Mouse (Mus musculus): ENCODE measurements around the gene Cmtm8.

Cmtm8 gene

DNA sequence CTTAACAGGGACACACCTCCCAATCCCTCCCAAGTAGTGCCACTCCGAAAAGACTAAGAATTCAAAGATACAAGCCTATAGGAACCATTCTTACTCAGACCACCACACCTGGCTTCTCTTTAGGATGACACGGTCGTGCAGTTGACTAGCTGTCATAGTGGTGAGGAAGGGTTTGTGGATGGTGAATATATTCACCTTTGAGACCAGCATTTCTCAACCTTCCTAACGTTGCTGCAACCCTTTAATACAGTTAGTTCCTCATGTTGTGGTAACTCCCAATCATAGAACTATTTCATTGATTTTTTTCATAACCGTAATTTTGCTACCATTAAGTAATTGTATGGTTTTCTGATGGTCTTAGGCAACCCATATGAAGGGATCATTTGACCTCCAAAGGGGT lies 56.8 kb downstream of the Cmtm8 start:
- DNase-seq (ENCODE audit: low spot score) = no peak

DNA sequence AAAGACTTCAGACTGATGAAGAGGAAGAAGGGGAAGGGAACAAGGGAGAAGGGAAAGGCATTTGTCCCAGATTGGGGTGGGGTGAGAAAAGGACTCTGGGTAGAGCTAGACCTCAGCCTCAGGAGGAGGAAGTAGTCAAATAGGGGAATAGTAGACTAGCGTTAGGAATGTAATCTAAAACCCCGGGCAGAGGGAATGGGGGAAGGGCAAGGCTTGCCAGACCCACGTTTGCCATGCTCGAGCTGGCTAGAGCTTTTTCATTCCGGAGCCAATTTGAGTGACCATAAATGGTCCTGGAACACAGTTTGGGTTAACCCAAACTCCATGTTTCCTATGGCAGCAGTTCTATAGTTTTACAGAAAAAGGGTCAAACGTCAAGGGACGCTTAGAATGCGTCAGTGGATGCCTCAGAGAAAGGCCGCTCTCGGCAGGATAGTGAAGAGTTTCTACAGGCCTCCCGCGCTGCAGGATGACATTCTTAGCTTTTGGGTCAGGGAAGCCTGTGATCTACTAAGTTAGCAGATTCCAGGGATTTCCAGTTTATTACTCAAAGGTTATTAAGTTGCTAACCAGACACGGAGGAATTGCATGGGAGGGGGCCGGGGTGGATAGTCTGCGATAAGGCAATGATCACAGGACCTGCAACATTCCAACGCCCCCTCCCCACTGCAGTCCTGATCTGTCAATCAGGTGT lies 58.4 kb downstream of the Cmtm8 start:
- no peak for DNase-seq (ENCODE audit: low spot score)

GRCm38 (mm10) chr9:114781526-114782212 lies 62.3 kb downstream of the Cmtm8 start, which contains the start of gene Cmtm7:
TSS of gene Cmtm7 (minus strand) at chr9:114781856.
- DNase-seq (ENCODE audit: low spot score) = peak; percentile 45

DNA sequence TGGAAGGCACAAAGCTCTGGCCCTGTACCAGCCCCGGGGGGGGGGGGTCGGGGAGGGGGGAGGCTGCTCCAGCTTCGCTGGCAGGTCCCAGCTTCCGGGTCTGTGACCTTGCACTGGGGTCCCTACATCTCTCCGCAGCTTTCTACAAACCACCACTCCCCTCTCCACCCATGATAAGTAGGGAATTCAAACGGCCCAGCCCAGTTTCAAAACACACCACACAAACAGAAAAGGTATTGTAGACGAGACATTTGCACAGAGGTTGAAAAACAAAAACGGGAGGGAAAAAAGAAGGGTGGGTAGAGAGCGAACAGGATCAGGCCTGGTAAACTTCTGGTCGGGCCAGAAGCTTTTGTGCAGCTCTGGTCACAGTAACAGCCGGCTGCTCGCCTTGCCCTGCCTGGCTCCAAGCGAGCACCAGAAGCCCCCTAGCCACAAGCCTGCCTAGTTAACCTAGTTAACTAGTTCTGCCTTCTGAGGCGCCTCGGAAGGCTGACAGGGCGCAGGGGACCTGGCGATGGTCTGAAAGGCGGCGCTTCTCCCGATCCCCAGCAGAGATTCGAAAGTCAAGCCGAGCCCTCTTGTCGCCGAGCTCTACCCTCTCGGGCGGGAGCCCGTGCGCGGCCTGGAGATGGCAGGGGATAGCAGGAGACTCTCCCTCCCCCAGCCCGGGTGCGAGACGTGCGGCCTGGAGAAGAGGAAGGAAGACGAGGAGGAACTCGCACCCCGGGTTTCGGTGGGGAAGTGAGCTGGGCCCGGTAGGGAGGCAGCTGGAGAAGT lies 63.0 kb downstream of the Cmtm8 start:
- DNase-seq (ENCODE audit: low spot score) = peak; percentile 26

GRCm38 (mm10) chr9:114779984-114780745 lies 63.8 kb downstream of the Cmtm8 start:
- no peak for DNase-seq (ENCODE audit: low spot score)

DNA sequence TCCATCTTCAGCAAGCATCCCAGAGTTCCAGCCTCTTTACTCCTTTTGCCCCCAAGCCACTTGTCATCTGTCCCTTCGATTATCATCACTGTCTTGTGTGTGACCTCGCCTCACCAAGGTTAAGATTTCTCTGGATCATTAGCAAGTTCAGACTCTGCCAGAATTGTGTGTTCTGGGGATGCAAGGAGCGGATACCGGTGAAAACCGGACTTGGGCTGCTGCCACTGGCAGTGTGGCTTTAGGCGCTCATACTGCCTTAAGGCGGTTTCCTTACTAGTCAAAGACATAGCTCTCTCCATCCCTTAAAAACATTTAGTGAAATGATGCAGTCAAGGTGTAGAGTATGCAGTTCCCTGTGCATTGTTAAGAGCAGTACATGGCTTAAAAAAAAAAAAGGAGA lies 65.1 kb downstream of the Cmtm8 start:
- DNase-seq (ENCODE audit: low spot score) = no peak

DNA sequence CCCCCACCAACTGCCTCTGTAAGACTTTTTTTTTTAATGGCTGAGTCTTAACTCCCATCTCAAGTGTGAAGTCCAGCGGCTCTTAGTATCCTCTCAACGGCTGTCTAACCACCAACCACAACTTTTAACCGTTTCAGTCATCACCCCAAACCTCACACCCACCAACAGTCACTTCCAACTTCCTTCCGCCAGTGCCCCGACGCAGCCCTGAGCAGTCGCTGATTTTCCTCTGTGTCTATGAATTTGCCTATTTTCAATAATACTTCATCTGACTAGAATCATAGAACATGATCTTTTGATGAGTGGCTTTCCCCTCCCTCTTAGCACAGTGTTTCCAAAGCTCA lies 65.9 kb downstream of the Cmtm8 start:
- no peak for DNase-seq (ENCODE audit: low spot score)

GRCm38 (mm10) chr9:114777178-114778046 lies 66.5 kb downstream of the Cmtm8 start:
- DNase-seq (ENCODE audit: low spot score) = no peak

- no peak for DNase-seq (ENCODE audit: low spot score)
Observed at GRCm38 (mm10) chr9:114776361-114776760, 67.6 kb downstream of the Cmtm8 start.

DNA sequence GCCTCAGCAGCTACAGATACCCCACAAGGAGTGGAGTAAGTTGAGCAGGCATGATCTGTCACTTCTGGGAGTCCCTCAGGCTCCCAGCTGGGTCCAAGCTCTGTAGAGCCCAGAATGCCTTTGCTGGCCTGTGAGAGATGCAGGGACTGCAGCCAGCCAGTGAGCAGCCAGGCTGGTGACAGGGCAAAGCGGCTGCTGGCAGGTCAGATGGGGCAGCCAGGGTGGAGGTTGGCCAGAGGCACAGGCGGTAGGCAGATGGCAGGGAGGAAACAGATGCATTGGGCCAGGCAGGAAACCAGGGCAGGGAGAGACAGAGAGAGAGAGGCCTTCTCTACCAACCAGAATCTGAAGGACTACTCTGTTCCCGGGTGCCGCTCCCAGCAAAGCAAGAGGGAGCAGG lies 68.7 kb downstream of the Cmtm8 start:
- DNase-seq (ENCODE audit: low spot score) = no peak

- no peak for DNase-seq (ENCODE audit: low spot score)
Observed at GRCm38 (mm10) chr9:114774629-114775028, 69.3 kb downstream of the Cmtm8 start.

GRCm38 (mm10) chr9:114771565-114771964 lies 72.4 kb downstream of the Cmtm8 start:
- DNase-seq (ENCODE audit: low spot score) = no peak

- DNase-seq (ENCODE audit: low spot score) = no peak
Observed at GRCm38 (mm10) chr9:114770224-114770623, 73.7 kb downstream of the Cmtm8 start.

- no peak for DNase-seq (ENCODE audit: low spot score)
Observed at GRCm38 (mm10) chr9:114768066-114768465, 75.9 kb downstream of the Cmtm8 start.

GRCm38 (mm10) chr9:114767507-114767906 lies 76.4 kb downstream of the Cmtm8 start:
- DNase-seq (ENCODE audit: low spot score) = no peak

DNA sequence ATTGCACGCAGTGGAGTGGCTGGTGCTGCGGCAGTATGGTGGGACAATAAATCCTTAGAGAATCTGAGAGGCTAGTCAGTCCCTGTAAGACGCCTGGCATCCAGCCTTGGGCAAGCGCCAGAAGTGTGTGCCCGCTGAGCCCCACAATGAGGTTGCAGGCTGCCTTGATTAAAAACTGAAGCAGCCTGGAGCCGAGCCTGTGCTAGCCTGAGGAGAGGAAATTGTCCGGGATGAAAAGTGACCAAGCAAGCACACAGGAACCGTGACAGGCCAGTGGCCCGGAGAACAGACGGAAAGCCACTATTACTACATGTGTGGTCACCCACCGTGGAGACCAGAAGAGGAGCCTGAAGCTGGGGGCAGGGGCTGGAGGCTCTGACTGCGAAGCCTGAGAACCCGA lies 76.9 kb downstream of the Cmtm8 start:
- no peak for DNase-seq (ENCODE audit: low spot score)

GRCm38 (mm10) chr9:114763341-114763740 lies 80.6 kb downstream of the Cmtm8 start:
- DNase-seq (ENCODE audit: low spot score) = no peak

- DNase-seq (ENCODE audit: low spot score) = no peak
Observed at GRCm38 (mm10) chr9:114761848-114762247, 82.1 kb downstream of the Cmtm8 start.

- DNase-seq (ENCODE audit: low spot score) = no peak
Observed at GRCm38 (mm10) chr9:114760353-114760752, 83.6 kb downstream of the Cmtm8 start.

DNA sequence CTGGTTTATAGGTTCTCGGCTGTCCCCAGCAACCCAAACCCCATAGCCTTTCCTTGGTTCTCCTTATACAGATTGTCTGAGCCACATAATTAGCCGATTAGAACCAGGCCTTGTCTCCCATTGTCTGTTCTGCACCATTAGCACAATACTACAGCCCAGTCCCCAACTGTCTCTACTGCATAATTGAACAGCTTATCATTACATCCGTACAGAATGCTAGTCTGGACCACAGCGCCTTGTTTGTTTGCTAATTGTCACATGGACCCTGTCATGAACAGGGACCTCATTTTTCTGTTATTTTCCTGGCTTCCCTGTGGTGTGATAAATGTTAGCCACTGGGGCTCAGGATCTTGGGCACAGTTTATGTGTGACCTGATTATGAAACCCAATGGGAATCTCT lies 84.1 kb downstream of the Cmtm8 start:
- DNase-seq (ENCODE audit: low spot score) = no peak

- DNase-seq (ENCODE audit: low spot score) = no peak
Observed at GRCm38 (mm10) chr9:114758801-114759200, 85.2 kb downstream of the Cmtm8 start.

Measured in spleen, adult 12 weeks (tissue).